In genomic region chrX:164101483-164101882, GRCm38 (mm10) we compare ENCODE assay signal across 19 mouse cellular contexts. TPM values are rescaled to one million over a fixed set of nuclear protein-coding genes. Genes with fewer than 3 reads are reported as not detected.
DNase-seq lines count a peak whose midpoint lies in the region; ATAC-seq lines count a peak whose summit lies in the region.
"Had no signal": no experiment of that assay in that cellular context is flagged by ENCODE, and none has a peak within 500 bp of the region (broad histone marks: within the 10 kb centered on the region; RNA-seq: fewer than 3 reads in every experiment).

No protein-coding gene starts in this region.

- H3K9ac ChIP-seq in kidney, embryonic 14.5 days (ENCODE audit: low read depth, low read length): no peak overlapping the region
- H3K9ac ChIP-seq in midbrain, embryonic 14.5 days (replicated peaks; ENCODE audit: low read length): no peak overlapping the region
- H3K9ac ChIP-seq: heart, embryonic 12.5 days; liver, embryonic 15.5 days; midbrain, embryonic 12.5 days had no signal

- H3K4me1 ChIP-seq in kidney, embryonic 14.5 days (ENCODE audit: control insufficient read depth, insufficient read depth, low read length): no peaks in the 10 kb centered on the region
- no peaks in the 10 kb centered on the region for H3K4me1 ChIP-seq in midbrain, embryonic 14.5 days (ENCODE audit: control insufficient read depth, insufficient read depth, low read length)
- no peaks in the 10 kb centered on the region for H3K4me1 ChIP-seq in midbrain, embryonic 10.5 days
- H3K4me1 ChIP-seq: liver, embryonic 15.5 days; midbrain, embryonic 12.5 days had no signal

- H3K9me3 ChIP-seq in kidney, embryonic 14.5 days (ENCODE audit: control insufficient read depth, low read length): no peaks in the 10 kb centered on the region
- no peaks in the 10 kb centered on the region for H3K9me3 ChIP-seq in midbrain, embryonic 14.5 days (ENCODE audit: control insufficient read depth, low read length)
- H3K9me3 ChIP-seq in midbrain, embryonic 10.5 days (replicated peaks): no peaks in the 10 kb centered on the region
- H3K9me3 ChIP-seq: heart, embryonic 12.5 days; liver, embryonic 15.5 days; midbrain, embryonic 12.5 days had no signal

- peak; percentile 17 for DNase-seq in kidney, postnatal 14 days
- peak; percentile 8 for DNase-seq in midbrain, embryonic 14.5 days
- DNase-seq in midbrain, embryonic 10.5 days (ENCODE audit: low spot score): no peak
- peak; percentile 60 for DNase-seq in adipocyte (ENCODE audit: low spot score)
- DNase-seq in embryo, embryonic 10 days (ENCODE audit: low spot score): no peak
- DNase-seq in adrenal gland, postnatal 4 days (ENCODE audit: low spot score in 2 of 2): no peak
- DNase-seq: adrenal gland, postnatal 25 days; cerebellum, adult 11-12 months; gastrocnemius, postnatal 14 days; heart, postnatal 4 days; kidney, adult 18-20 months; left cerebral cortex, postnatal 4 days; thymus, adult 2 months had no signal

- peaks cover 2% of the 10 kb centered on the region; the same call in 1 of the 2 replicates for H3K27me3 ChIP-seq in kidney, embryonic 14.5 days (ENCODE audit: control insufficient read depth, insufficient read depth, low read length)
- no peaks in the 10 kb centered on the region for H3K27me3 ChIP-seq in midbrain, embryonic 14.5 days (ENCODE audit: control insufficient read depth, insufficient read depth, low read length)
- H3K27me3 ChIP-seq in midbrain, embryonic 10.5 days (ENCODE audit: low read depth, poor library complexity, severe bottlenecking): peaks cover 85% of the 10 kb centered on the region
- H3K27me3 ChIP-seq: heart, embryonic 12.5 days; liver, embryonic 15.5 days had no signal

- H3K36me3 ChIP-seq in kidney, embryonic 14.5 days (ENCODE audit: control insufficient read depth, insufficient read depth, low read length): no peaks in the 10 kb centered on the region
- H3K36me3 ChIP-seq in midbrain, embryonic 14.5 days (ENCODE audit: control insufficient read depth, insufficient read depth, low read length): no peaks in the 10 kb centered on the region
- H3K36me3 ChIP-seq in midbrain, embryonic 10.5 days: no peaks in the 10 kb centered on the region
- H3K36me3 ChIP-seq: heart, embryonic 12.5 days; liver, embryonic 15.5 days; midbrain, embryonic 12.5 days had no signal

- no peak overlapping the region for H3K27ac ChIP-seq in kidney, embryonic 14.5 days (ENCODE audit: low read depth, low read length)
- H3K27ac ChIP-seq in midbrain, embryonic 14.5 days (replicated peaks; ENCODE audit: low read depth, low read length): no peak overlapping the region
- no peak overlapping the region for H3K27ac ChIP-seq in midbrain, embryonic 10.5 days (replicated peaks)
- H3K27ac ChIP-seq: liver, embryonic 15.5 days; midbrain, embryonic 12.5 days had no signal

- no peak overlapping the region for H3K4me3 ChIP-seq in kidney, embryonic 14.5 days (ENCODE audit: low read length)
- no peak overlapping the region for H3K4me3 ChIP-seq in midbrain, embryonic 14.5 days (replicated peaks; ENCODE audit: low read depth, low read length)
- H3K4me3 ChIP-seq in midbrain, embryonic 10.5 days: no peak overlapping the region
- H3K4me3 ChIP-seq: heart, embryonic 12.5 days; liver, embryonic 15.5 days; midbrain, embryonic 12.5 days had no signal

- ATAC-seq in kidney, embryonic 14.5 days (ENCODE audit: low FRiP score, low TSS enrichment): no peak
- no peak for ATAC-seq in midbrain, embryonic 14.5 days (ENCODE audit: low FRiP score, low TSS enrichment)
- ATAC-seq: forebrain, embryonic 14.5 days had no signal

- H3K4me2 ChIP-seq in kidney, embryonic 14.5 days (replicated peaks; ENCODE audit: low read depth, low read length): no peak overlapping the region
- H3K4me2 ChIP-seq in midbrain, embryonic 14.5 days (ENCODE audit: low read length): no peak overlapping the region
- H3K4me2 ChIP-seq: heart, embryonic 12.5 days; liver, embryonic 15.5 days; midbrain, embryonic 12.5 days had no signal

RNA-seq across cellular contexts. Expression of gene Cltrn, which starts 12.9 kb away (rescaled TPM):
- 29.7 and 31.0 TPM in 2 replicates for polyA plus RNA-seq in kidney, embryonic 14.5 days (2014; fragmentation: Nextera tagmentation; extraction: Ambion mirVana)
- polyA plus RNA-seq in midbrain, embryonic 14.5 days (2014; fragmentation: Nextera tagmentation; extraction: Ambion mirVana): not detected in 2 replicates
- 0.14 and 0.51 TPM in 2 replicates for polyA plus RNA-seq in midbrain, embryonic 10.5 days (2016; fragmentation: Nextera tagmentation; extraction: Ambion mirVana)
- total RNA-seq in adrenal gland, postnatal 4 days (2021): 10 to 100 TPM in 1 of 2 experiments, under 1 TPM in 1; 0.90 to 26.4 TPM
- total RNA-seq: adrenal gland, postnatal 25 days; gastrocnemius, postnatal 14 days; heart, postnatal 4 days; layer of hippocampus, postnatal 14 days; left cerebral cortex, postnatal 4 days had no signal
- polyA plus RNA-seq: heart, embryonic 12.5 days; midbrain, embryonic 12.5 days; thymus, adult 2 months had no signal

RNA-seq across cellular contexts. Expression of gene Siah1b, which starts 25.2 kb away (rescaled TPM):
- polyA plus RNA-seq in kidney, embryonic 14.5 days (2014; fragmentation: Nextera tagmentation; extraction: Ambion mirVana): 35.9 and 36.7 TPM in 2 replicates
- polyA plus RNA-seq in midbrain, embryonic 14.5 days (2014; fragmentation: Nextera tagmentation; extraction: Ambion mirVana): 21.8 and 21.9 TPM in 2 replicates
- polyA plus RNA-seq in midbrain, embryonic 10.5 days (2016; fragmentation: Nextera tagmentation; extraction: Ambion mirVana): 44.5 and 49.8 TPM in 2 replicates
- total RNA-seq in adrenal gland, postnatal 4 days (2021): 10 to 100 TPM in 1 of 2 experiments, 1 to 10 TPM in 1; 9.9 to 12.2 TPM

RNA-seq across cellular contexts. Expression of gene Ace2, which starts 37.6 kb away (rescaled TPM):
- 46.4 and 53.1 TPM in 2 replicates for polyA plus RNA-seq in kidney, embryonic 14.5 days (2014; fragmentation: Nextera tagmentation; extraction: Ambion mirVana)
- polyA plus RNA-seq in midbrain, embryonic 14.5 days (2014; fragmentation: Nextera tagmentation; extraction: Ambion mirVana): 0.08 TPM in 1 of 2 replicates, not detected in the other
- polyA plus RNA-seq in midbrain, embryonic 10.5 days (2016; fragmentation: Nextera tagmentation; extraction: Ambion mirVana): 0.09 and 0.36 TPM in 2 replicates
- total RNA-seq in adrenal gland, postnatal 4 days (2021): 10 to 100 TPM; 68.6 to 73.6 TPM
- polyA plus RNA-seq: forebrain, embryonic 14.5 days; midbrain, embryonic 12.5 days had no signal

Comparison
In these comparisons a context has a peak if more than half of its experiments do, and no peak if none do; other contexts are left out.
1. DNase-seq: peak in kidney, postnatal 14 days (single experiment), midbrain, embryonic 14.5 days (single experiment) and adipocyte (single experiment); none in midbrain, embryonic 10.5 days (single experiment), embryo, embryonic 10 days (single experiment) and adrenal gland, postnatal 4 days (0 of 2).
2. RNA of gene Cltrn, which starts 12.9 kb away (polyA plus RNA-seq): 29.7 to 31.0 TPM in kidney, embryonic 14.5 days; 0.14 to 0.51 TPM in midbrain, embryonic 10.5 days and not detected in midbrain, embryonic 14.5 days; every median in the first group is over 10 times any median in the second.
3. RNA of gene Ace2, which starts 37.6 kb away (polyA plus RNA-seq): 46.4 to 53.1 TPM in kidney, embryonic 14.5 days; 0.09 to 0.36 TPM in midbrain, embryonic 10.5 days and 0.08 TPM in midbrain, embryonic 14.5 days; every median in the first group is over 10 times any median in the second.